Mouse (Mus musculus): ENCODE measurements at regions not wholly inside any gene's neighbourhood (a gene's known extent, or its start where the extent isn't known, plus 50 kb on each side); places are given as distances from the start of the nearest gene placed in this dataset.
A peak's percentile ranks its signal among the peaks of the same experiment; 100 is the strongest.

DNA sequence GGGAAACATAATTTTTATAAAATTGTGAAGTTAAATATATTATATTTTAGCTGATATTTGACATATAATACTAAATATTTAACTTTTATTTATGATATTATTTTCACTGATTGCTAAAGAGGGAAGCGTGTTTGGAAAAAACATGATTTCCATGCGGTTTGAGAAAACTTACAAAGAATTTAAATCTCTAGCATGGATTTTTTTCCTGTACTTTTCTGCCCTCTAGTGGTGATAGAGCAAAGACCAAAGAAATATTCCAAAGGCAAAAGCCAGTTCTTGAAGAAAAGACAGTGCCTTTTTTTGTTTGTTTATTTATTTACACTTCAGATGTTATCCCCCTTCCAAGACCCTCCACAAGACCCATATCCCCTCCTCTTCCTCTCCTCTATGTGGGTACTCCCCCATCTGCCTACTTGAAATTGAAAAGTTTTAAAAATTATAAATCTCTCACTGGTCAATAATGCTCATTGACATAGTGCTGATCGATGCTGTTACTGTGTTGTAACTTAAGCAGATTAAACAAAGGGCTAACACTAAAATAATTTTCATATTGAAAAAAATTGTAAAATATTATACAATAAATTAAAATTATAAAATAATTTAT, 131.1 kb upstream of the Rgs1 start:
- TF ChIP-seq CTCF (IDR thresholded peaks at IDR 0.05; ENCODE audit: borderline replicate concordance, extremely low read depth, insufficient read depth, insufficient read length) (peak; percentile 19; the same call in 1 of the 2 replicates), POLR2A (IDR thresholded peaks at IDR 0.05; ENCODE audit: borderline replicate concordance, extremely low read depth, insufficient read depth, insufficient read length, poor library complexity, severe bottlenecking) (no peak)

Measured in brain, embryonic 14.5 days (tissue).